8 mouse cellular contexts compared by ENCODE assay signal in genomic region chr7:30325364-30325763, GRCm38 (mm10). TPM values are rescaled to one million over a fixed set of nuclear protein-coding genes. Genes with fewer than 3 reads are reported as not detected.
DNase-seq lines count a peak whose midpoint lies in the region.

No protein-coding gene starts in this region.

- intact Hi-C loops in left cerebral cortex, postnatal 4 days (cut with DNase I): no loop called here

- peak; percentile 77 for DNase-seq in adrenal gland, postnatal 14 days
- no peak for DNase-seq in adrenal gland, adult 8-10 months
- DNase-seq in left cerebral cortex, postnatal 4 days: peak; percentile 49
- no peak for DNase-seq in left cerebral cortex, adult 8-10 months (ENCODE audit: low spot score in 2 of 2)
- DNase-seq in cerebellum, postnatal 14 days: peak; percentile 63 to 84
- DNase-seq in lung, postnatal 36 days: peak; percentile 66
- DNase-seq in thymus, postnatal 25 days: peak; percentile 77
- no peak for DNase-seq in heart, adult 8-10 months (ENCODE audit: low spot score)

RNA-seq across cellular contexts. Expression of gene Sdhaf1, which starts 1.7 kb away (rescaled TPM):
- 15.0 and 19.6 TPM in 2 replicates for total RNA-seq in adrenal gland, postnatal 14 days (2021)
- total RNA-seq in adrenal gland, adult 8-10 months (2022): 10 to 100 TPM; 13.9 to 18.4 (median 16.1) TPM
- total RNA-seq in left cerebral cortex, postnatal 4 days (2021): 1 to 10 TPM; 7.1 to 7.4 TPM
- 10 to 100 TPM in 1 of 4 experiments, 1 to 10 TPM in 3; 8.3 to 10.0 (median 9.0) TPM for total RNA-seq in left cerebral cortex, adult 8-10 months (2022)
- 10 to 100 TPM; 14.0 to 16.2 (median 15.1) TPM for total RNA-seq in heart, adult 8-10 months (2022)

RNA-seq across cellular contexts. Expression of gene E130208F15Rik, which starts 3.8 kb away (rescaled TPM):
- total RNA-seq in adrenal gland, postnatal 14 days (2021): 2.2 and 3.6 TPM in 2 replicates
- total RNA-seq in adrenal gland, adult 8-10 months (2022): 1 to 10 TPM in 3 of 4 experiments, under 1 TPM in 1; 0.87 to 2.2 (median 1.8) TPM
- total RNA-seq in left cerebral cortex, postnatal 4 days (2021): under 1 TPM; 0.58 to 0.66 TPM
- total RNA-seq in left cerebral cortex, adult 8-10 months (2022): under 1 TPM in 3 of 4 experiments, not detected in 1; 0.34 to 0.87 (median 0.48) TPM
- total RNA-seq in heart, adult 8-10 months (2022): 1 to 10 TPM in 1 of 4 experiments, under 1 TPM in 3; 0.62 to 1.2 (median 0.79) TPM

RNA-seq across cellular contexts. Expression of gene Syne4, which starts 10.8 kb away (rescaled TPM):
- total RNA-seq in adrenal gland, postnatal 14 days (2021): 23.5 and 30.2 TPM in 2 replicates
- 100 to 1,000 TPM in 1 of 4 experiments, 10 to 100 TPM in 3; 22.5 to 102 (median 57.8) TPM for total RNA-seq in adrenal gland, adult 8-10 months (2022)
- 1 to 10 TPM; 6.9 to 8.3 TPM for total RNA-seq in left cerebral cortex, postnatal 4 days (2021)
- total RNA-seq in left cerebral cortex, adult 8-10 months (2022): 10 to 100 TPM in 1 of 4 experiments, 1 to 10 TPM in 3; 7.4 to 10.5 (median 8.8) TPM
- 1 to 10 TPM in 1 of 4 experiments, under 1 TPM in 3; 0.46 to 1.9 (median 0.76) TPM for total RNA-seq in heart, adult 8-10 months (2022)

RNA-seq across cellular contexts. Expression of gene Alkbh6, which starts 16.8 kb away (rescaled TPM):
- 51.4 and 56.3 TPM in 2 replicates for total RNA-seq in adrenal gland, postnatal 14 days (2021)
- 100 to 1,000 TPM in 1 of 4 experiments, 10 to 100 TPM in 3; 60.5 to 112 (median 82.7) TPM for total RNA-seq in adrenal gland, adult 8-10 months (2022)
- 10 to 100 TPM; 42.0 to 44.2 TPM for total RNA-seq in left cerebral cortex, postnatal 4 days (2021)
- total RNA-seq in left cerebral cortex, adult 8-10 months (2022): 10 to 100 TPM; 60.6 to 74.5 (median 62.8) TPM
- total RNA-seq in heart, adult 8-10 months (2022): 10 to 100 TPM; 28.6 to 34.0 (median 32.5) TPM

RNA-seq across cellular contexts. Expression of gene Clip3, which starts 33.8 kb away (rescaled TPM):
- total RNA-seq in adrenal gland, postnatal 14 days (2021): 26.9 and 44.7 TPM in 2 replicates
- total RNA-seq in adrenal gland, adult 8-10 months (2022): 10 to 100 TPM; 20.8 to 35.8 (median 30.0) TPM
- total RNA-seq in left cerebral cortex, postnatal 4 days (2021): 100 to 1,000 TPM; 403 to 414 TPM
- total RNA-seq in left cerebral cortex, adult 8-10 months (2022): 100 to 1,000 TPM; 377 to 471 (median 424) TPM
- 1 to 10 TPM; 4.7 to 8.7 (median 7.4) TPM for total RNA-seq in heart, adult 8-10 months (2022)

Comparison
In these comparisons a context has a peak if more than half of its experiments do, and no peak if none do; other contexts are left out.
1. DNase-seq: peak in adrenal gland, postnatal 14 days (single experiment), left cerebral cortex, postnatal 4 days (single experiment), cerebellum, postnatal 14 days (2 of 2), lung, postnatal 36 days (single experiment) and thymus, postnatal 25 days (single experiment); none in adrenal gland, adult 8-10 months (single experiment), left cerebral cortex, adult 8-10 months (0 of 2) and heart, adult 8-10 months (single experiment).